28 mouse cellular contexts compared by ENCODE assay signal in genomic region chr1:65129634-65130180, GRCm38 (mm10). TPM values are rescaled to one million over a fixed set of nuclear protein-coding genes. Genes with fewer than 3 reads are reported as not detected.
DNase-seq lines count a peak whose midpoint lies in the region; ATAC-seq and TF ChIP-seq lines count a peak whose summit lies in the region.
"Had no signal": no experiment of that assay in that cellular context is flagged by ENCODE, and none has a peak within 500 bp of the region (broad histone marks: within the 10 kb centered on the region; RNA-seq: fewer than 3 reads in every experiment).

No protein-coding gene starts in this region.

- TF ChIP-seq POLR2A in kidney, adult 2 months (IDR thresholded peaks at IDR 0.05; ENCODE audit: low read depth, low read length) = no peak
- TF ChIP-seq POLR2A in brain, embryonic 14.5 days (IDR thresholded peaks at IDR 0.05; ENCODE audit: borderline replicate concordance, extremely low read depth, insufficient read depth, insufficient read length, poor library complexity, severe bottlenecking) = no peak

- peak; percentile 71 for DNase-seq in kidney, adult 2 months
- DNase-seq in kidney, postnatal 4 days = no peak
- peak; percentile 8 to 17 for DNase-seq in left cerebral cortex, postnatal 25 days (ENCODE audit: low spot score in 2 of 2)
- DNase-seq in left cerebral cortex, postnatal 10 days (ENCODE audit: extremely low spot score in 1 of 2, low spot score in 2 of 2) = no peak
- peak; percentile 12 for DNase-seq in brain, embryonic 14.5 days (ENCODE audit: low read depth)
- no peak for DNase-seq in cerebellum, adult 8-10 months
- no peak for DNase-seq in thymus, postnatal 10 days (ENCODE audit: low spot score in 2 of 2)
- DNase-seq: adrenal gland, adult 2 months; B cell, adult 2 months; cerebellum, adult 9-11 months; gastrocnemius, postnatal 14 days; heart, adult 2 months; liver, embryonic 13.5 days; lung, embryonic 14.5 days; lung, postnatal 4 days; right cerebral cortex, postnatal 4 days; thymus, postnatal 25 days had no signal

- TF ChIP-seq CTCF in kidney, adult 2 months (conservative IDR thresholded peaks at IDR 0.05; ENCODE audit: insufficient read depth, insufficient read length, low read depth, low read length) = no peak
- TF ChIP-seq CTCF in brain, embryonic 14.5 days (IDR thresholded peaks at IDR 0.05; ENCODE audit: borderline replicate concordance, extremely low read depth, insufficient read depth, insufficient read length) = no peak

- H3K9me3 ChIP-seq in kidney, embryonic 16.5 days (ENCODE audit: low read length) = no peaks in the 10 kb centered on the region
- H3K9me3 ChIP-seq: embryonic facial prominence, embryonic 12.5 days; forebrain, embryonic 13.5 days; heart, embryonic 15.5 days; limb, embryonic 13.5 days; liver, embryonic 13.5 days; neural tube, embryonic 13.5 days had no signal

- 0 out of 2 replicates have a peak, but pooled peaks have one; percentile 23 for ATAC-seq in kidney, embryonic 16.5 days (ENCODE audit: low FRiP score, low TSS enrichment)
- ATAC-seq: forebrain, embryonic 13.5 days had no signal

- 37% methylated on average over 3 of the region's 3 CpGs for WGBS in kidney, adult 2 months
- WGBS in kidney, embryonic 16.5 days = 63% methylated on average over 3 of the region's 3 CpGs

- H3K4me3 ChIP-seq in kidney, adult 2 months (ENCODE audit: insufficient read depth, low read depth, low read length) = no peak overlapping the region
- H3K4me3 ChIP-seq in kidney, embryonic 16.5 days (ENCODE audit: low read length) = no peak overlapping the region
- H3K4me3 ChIP-seq: embryonic facial prominence, embryonic 12.5 days; erythroblast, embryonic 14.5 days; forebrain, embryonic 13.5 days; heart, adult 2 months; heart, embryonic 15.5 days; left cerebral cortex, adult 2 months; limb, embryonic 13.5 days; liver, embryonic 13.5 days; neural tube, embryonic 13.5 days had no signal

- no peaks in the 10 kb centered on the region for H3K36me3 ChIP-seq in kidney, adult 2 months (ENCODE audit: control insufficient read depth, insufficient read depth, low read length)
- no peaks in the 10 kb centered on the region for H3K36me3 ChIP-seq in kidney, embryonic 16.5 days (ENCODE audit: insufficient read depth, low read length)
- H3K36me3 ChIP-seq: embryonic facial prominence, embryonic 12.5 days; heart, embryonic 15.5 days; limb, embryonic 13.5 days; liver, embryonic 13.5 days; neural tube, embryonic 13.5 days had no signal

- no peaks in the 10 kb centered on the region for H3K27me3 ChIP-seq in kidney, adult 2 months (replicated peaks; ENCODE audit: control insufficient read depth, insufficient read depth, low read length)
- no peaks in the 10 kb centered on the region for H3K27me3 ChIP-seq in kidney, embryonic 16.5 days (ENCODE audit: insufficient read depth, low read length)
- H3K27me3 ChIP-seq: embryonic facial prominence, embryonic 12.5 days; forebrain, embryonic 13.5 days; heart, embryonic 15.5 days; limb, embryonic 13.5 days; liver, embryonic 13.5 days; neural tube, embryonic 13.5 days had no signal

- H3K4me1 ChIP-seq in kidney, adult 2 months (ENCODE audit: control insufficient read depth, insufficient read depth, low read length) = peaks cover 8% of the 10 kb centered on the region; the same call in 1 of the 2 replicates
- H3K4me1 ChIP-seq in kidney, embryonic 16.5 days (ENCODE audit: insufficient read depth, low read length) = peaks cover 3% of the 10 kb centered on the region; the same call in 1 of the 2 replicates
- H3K4me1 ChIP-seq: embryonic facial prominence, embryonic 12.5 days; forebrain, embryonic 13.5 days; heart, embryonic 15.5 days; limb, embryonic 13.5 days; liver, embryonic 13.5 days; neural tube, embryonic 13.5 days had no signal

- no peak overlapping the region for H3K4me2 ChIP-seq in kidney, embryonic 16.5 days (replicated peaks; ENCODE audit: low read depth, low read length)
- H3K4me2 ChIP-seq: embryonic facial prominence, embryonic 12.5 days; forebrain, embryonic 13.5 days; heart, embryonic 15.5 days; limb, embryonic 13.5 days; liver, embryonic 13.5 days; lung, embryonic 14.5 days; neural tube, embryonic 13.5 days had no signal

- H3K27ac ChIP-seq in kidney, adult 2 months (ENCODE audit: insufficient read depth, low read depth, low read length) = peak overlapping the region; percentile 40; the same call in 1 of the 2 replicates
- H3K27ac ChIP-seq in kidney, embryonic 16.5 days (ENCODE audit: low read length) = peak overlapping the region; percentile 26; the same call in 1 of the 2 replicates
- H3K27ac ChIP-seq: embryonic facial prominence, embryonic 12.5 days; forebrain, embryonic 13.5 days; heart, adult 2 months; heart, embryonic 15.5 days; left cerebral cortex, adult 2 months; limb, embryonic 13.5 days; liver, embryonic 13.5 days; neural tube, embryonic 13.5 days; stomach, postnatal 0 days had no signal

- intact Hi-C loops in left cerebral cortex, postnatal 25 days (cut with DNase I) = no loop called here
- intact Hi-C loops in left cerebral cortex, postnatal 10 days (cut with DNase I) = no loop called here

- no peak overlapping the region for H3K9ac ChIP-seq in kidney, embryonic 16.5 days (replicated peaks; ENCODE audit: low read length)
- H3K9ac ChIP-seq: embryonic facial prominence, embryonic 12.5 days; forebrain, embryonic 13.5 days; heart, embryonic 15.5 days; limb, embryonic 13.5 days; liver, embryonic 13.5 days; lung, embryonic 14.5 days; neural tube, embryonic 13.5 days had no signal

RNA-seq across cellular contexts. Expression of gene D630023F18Rik, which starts 6.7 kb away (rescaled TPM):
- 64.3 and 85.6 TPM in 2 replicates for polyA plus RNA-seq in kidney, adult 2 months (2012; rRNA removed)
- 1 to 10 TPM; 5.3 to 8.7 TPM for total RNA-seq in left cerebral cortex, postnatal 25 days (2021)
- 10 to 100 TPM; 15.1 to 18.3 TPM for total RNA-seq in left cerebral cortex, postnatal 10 days (2021)
- 0.34 and 0.49 TPM in 2 replicates for polyA plus RNA-seq in brain, embryonic 14.5 days (2012; rRNA removed)
- 2.0 and 2.8 TPM in 2 replicates for polyA plus RNA-seq in kidney, embryonic 16.5 days (2015; fragmentation: Nextera tagmentation; extraction: Ambion mirVana)
- total RNA-seq: adrenal gland, adult 2 months; gastrocnemius, postnatal 14 days; heart, adult 2 months; hematopoietic stem cell, adult 5-6 weeks had no signal
- polyA plus RNA-seq: adrenal gland, adult 2 months; erythroblast, embryonic 14.5 days; heart, adult 2 months; lung, embryonic 14.5 days had no signal

RNA-seq across cellular contexts. Expression of gene Gm28845, which starts 10.3 kb away (rescaled TPM):
- 7.6 and 9.0 TPM in 2 replicates for polyA plus RNA-seq in kidney, adult 2 months (2012; rRNA removed)
- under 1 TPM in 1 of 2 experiments, not detected in 1; 0.69 TPM for total RNA-seq in left cerebral cortex, postnatal 25 days (2021)
- total RNA-seq in left cerebral cortex, postnatal 10 days (2021) = 1 to 10 TPM; 1.4 to 1.7 TPM
- polyA plus RNA-seq in brain, embryonic 14.5 days (2012; rRNA removed) = 0.14 TPM in 1 of 2 replicates, not detected in the other
- polyA plus RNA-seq in kidney, embryonic 16.5 days (2015; fragmentation: Nextera tagmentation; extraction: Ambion mirVana) = 0.29 TPM in 1 of 2 replicates, not detected in the other
- total RNA-seq: adrenal gland, adult 2 months; gastrocnemius, postnatal 14 days; heart, adult 2 months; hematopoietic stem cell, adult 5-6 weeks; layer of hippocampus, adult 8-10 months had no signal
- polyA plus RNA-seq: adrenal gland, adult 2 months; embryonic facial prominence, embryonic 12.5 days; erythroblast, embryonic 14.5 days; forebrain, embryonic 13.5 days; heart, adult 2 months; heart, embryonic 15.5 days; limb, embryonic 13.5 days; liver, embryonic 13.5 days; lung, embryonic 14.5 days; neural tube, embryonic 13.5 days; stomach, postnatal 0 days had no signal

RNA-seq across cellular contexts. Expression of gene Cryga, which starts 26.5 kb away (rescaled TPM):
- polyA plus RNA-seq in kidney, adult 2 months (2012; rRNA removed) = 5.9 and 6.4 TPM in 2 replicates
- total RNA-seq in left cerebral cortex, postnatal 25 days (2021) = under 1 TPM in 1 of 2 experiments, not detected in 1; 0.57 TPM
- 1 to 10 TPM in 1 of 2 experiments, under 1 TPM in 1; 0.67 to 2.5 TPM for total RNA-seq in left cerebral cortex, postnatal 10 days (2021)
- polyA plus RNA-seq in brain, embryonic 14.5 days (2012; rRNA removed) = not detected in 2 replicates
- not detected in 2 replicates for polyA plus RNA-seq in kidney, embryonic 16.5 days (2015; fragmentation: Nextera tagmentation; extraction: Ambion mirVana)
- total RNA-seq: adrenal gland, adult 2 months; gastrocnemius, postnatal 14 days; heart, adult 2 months; hematopoietic stem cell, adult 5-6 weeks had no signal
- polyA plus RNA-seq: adrenal gland, adult 2 months; erythroblast, embryonic 14.5 days; forebrain, embryonic 13.5 days; heart, adult 2 months; heart, embryonic 15.5 days; limb, embryonic 13.5 days; liver, embryonic 13.5 days; lung, embryonic 14.5 days; neural tube, embryonic 13.5 days; stomach, postnatal 0 days had no signal

RNA-seq across cellular contexts. Expression of gene Crygb, which starts 47.6 kb away (rescaled TPM):
- not detected in 2 replicates for polyA plus RNA-seq in kidney, adult 2 months (2012; rRNA removed)
- total RNA-seq in left cerebral cortex, postnatal 25 days (2021) = not detected
- not detected for total RNA-seq in left cerebral cortex, postnatal 10 days (2021)
- not detected in 2 replicates for polyA plus RNA-seq in brain, embryonic 14.5 days (2012; rRNA removed)
- polyA plus RNA-seq in kidney, embryonic 16.5 days (2015; fragmentation: Nextera tagmentation; extraction: Ambion mirVana) = not detected in 2 replicates
- total RNA-seq: adrenal gland, adult 2 months; gastrocnemius, postnatal 14 days; heart, adult 2 months; hematopoietic stem cell, adult 5-6 weeks; layer of hippocampus, adult 8-10 months; left cerebral cortex, adult 2 months had no signal
- polyA plus RNA-seq: adrenal gland, adult 2 months; erythroblast, embryonic 14.5 days; forebrain, embryonic 13.5 days; heart, adult 2 months; liver, embryonic 13.5 days; lung, embryonic 14.5 days; stomach, postnatal 0 days had no signal

RNA-seq across cellular contexts. Expression of gene Crygc, which starts 56.2 kb away (rescaled TPM):
- polyA plus RNA-seq in kidney, adult 2 months (2012; rRNA removed) = not detected in 2 replicates
- not detected for total RNA-seq in left cerebral cortex, postnatal 25 days (2021)
- not detected for total RNA-seq in left cerebral cortex, postnatal 10 days (2021)
- 0.29 TPM in 1 of 2 replicates, not detected in the other for polyA plus RNA-seq in brain, embryonic 14.5 days (2012; rRNA removed)
- not detected in 2 replicates for polyA plus RNA-seq in kidney, embryonic 16.5 days (2015; fragmentation: Nextera tagmentation; extraction: Ambion mirVana)
- total RNA-seq: adrenal gland, adult 2 months; gastrocnemius, postnatal 14 days; heart, adult 2 months; hematopoietic stem cell, adult 5-6 weeks; layer of hippocampus, adult 8-10 months; left cerebral cortex, adult 2 months had no signal
- polyA plus RNA-seq: adrenal gland, adult 2 months; erythroblast, embryonic 14.5 days; forebrain, embryonic 13.5 days; heart, adult 2 months; heart, embryonic 15.5 days; limb, embryonic 13.5 days; liver, embryonic 13.5 days; lung, embryonic 14.5 days; neural tube, embryonic 13.5 days; stomach, postnatal 0 days had no signal

Comparison
In these comparisons a context has a peak if more than half of its experiments do, and no peak if none do; other contexts are left out.
1. DNase-seq: peak in kidney, adult 2 months (single experiment), left cerebral cortex, postnatal 25 days (2 of 2) and brain, embryonic 14.5 days (single experiment); none in kidney, postnatal 4 days (0 of 2), left cerebral cortex, postnatal 10 days (0 of 2), cerebellum, adult 8-10 months (single experiment) and thymus, postnatal 10 days (0 of 2).
2. RNA of gene D630023F18Rik, which starts 6.7 kb away (polyA plus RNA-seq): 64.3 to 85.6 TPM in kidney, adult 2 months; 2.0 to 2.8 TPM in kidney, embryonic 16.5 days and 0.34 to 0.49 TPM in brain, embryonic 14.5 days; every median in the first group is over 10 times any median in the second.